Mouse (Mus musculus): Measurements from ENCODE around the gene Osbp2.

DNA sequence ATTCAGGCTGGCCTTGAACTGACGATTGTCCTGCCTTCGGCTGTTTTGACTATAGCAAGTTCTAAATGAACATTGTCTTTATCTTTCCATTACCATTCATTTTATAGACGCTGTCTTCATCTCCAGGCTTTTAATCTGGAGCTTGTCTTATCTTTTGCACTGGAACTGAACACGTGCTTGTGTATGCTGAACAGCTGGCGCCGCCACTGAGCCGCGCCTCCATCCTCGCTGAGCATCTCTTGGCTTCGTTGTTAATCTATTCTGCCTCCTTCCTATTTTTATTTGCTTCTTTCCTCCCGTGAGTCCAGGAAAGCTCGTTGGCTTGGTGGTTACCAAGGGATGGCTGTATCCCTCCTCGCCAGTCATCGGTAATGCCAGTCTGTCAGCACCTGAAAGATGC, 153.5 kb downstream of the Osbp2 start:
- TF ChIP-seq MAFK (IDR thresholded peaks at IDR 0.05; ENCODE audit: insufficient read depth, low read depth, low read length) (no peak), ZNF384 (IDR thresholded peaks at IDR 0.05; ENCODE audit: low read depth, low read length) (no peak), CHD2 (IDR thresholded peaks at IDR 0.05; ENCODE audit: low read depth, low read length) (no peak)

Data from ES-E14 (cell line).